Mouse (Mus musculus) ES-E14 (cell line): Measurements from ENCODE around the gene Ttll8. TPM values are rescaled to one million over a fixed set of nuclear protein-coding genes. Genes with fewer than 3 reads are reported as not detected.

Experiments used
- DNase-seq: peaks from one replicate; pipeline ENCODE4 v3.0.0-alpha.2; 2013; ENCODE audit warnings: low read depth, low spot score
- H3K27ac ChIP-seq: 2 replicates; pipeline ENCODE4 v1.5.1; 2012; ENCODE audit warnings: low read depth, mild to moderate bottlenecking, low read length, moderate library complexity, mixed read lengths; ENCODE audit not compliant: poor library complexity, insufficient read depth, severe bottlenecking
- H3K36me3 ChIP-seq: 2 replicates; pipeline ENCODE4 v1.6.1; 2012; ENCODE audit warnings: mild to moderate bottlenecking, low read length, moderate library complexity, mixed read lengths; ENCODE audit not compliant: control insufficient read depth, poor library complexity, insufficient read depth, severe bottlenecking
- H3K4me1 ChIP-seq, 2 experiments: fragments of 150-350 bp in 1 of 2; sonication (generic) in 1 of 2; 2 replicates each; pipeline ENCODE4 v1.6.1; 2012; ENCODE audit warnings: low read length in 2 of 2, mild to moderate bottlenecking in 1 of 2, mixed read lengths in 1 of 2; ENCODE audit not compliant: control insufficient read depth in 2 of 2, insufficient read depth in 2 of 2, poor library complexity in 1 of 2
- H3K4me3 ChIP-seq, 2 experiments: fragments of 150-350 bp in 1 of 2; sonication (generic) in 1 of 2; 2 replicates each; pipeline ENCODE4 v1.5.1; 2012; ENCODE audit warnings: low read length in 2 of 2, low read depth in 1 of 2, mild to moderate bottlenecking in 1 of 2, mixed read lengths in 1 of 2; ENCODE audit not compliant: insufficient read depth in 1 of 2, poor library complexity in 1 of 2, severe bottlenecking in 1 of 2
- H3K9ac ChIP-seq: 2 replicates; pipeline ENCODE4 v1.6.1; 2012; ENCODE audit warnings: low read depth, mild to moderate bottlenecking, low read length, mixed read lengths; ENCODE audit not compliant: poor library complexity, insufficient read depth, severe bottlenecking
- H3K9me3 ChIP-seq: fragments of 150-350 bp; sonication (generic); 2 replicates; pipeline ENCODE4 v1.6.1; 2012; ENCODE audit warnings: low read depth, mild to moderate bottlenecking, low read length; ENCODE audit not compliant: control insufficient read depth, insufficient read depth
- CHD2 ChIP-seq: IDR thresholded peaks from 2 replicates; pipeline ENCODE4 v1.6.1; 2014; ENCODE audit warnings: mild to moderate bottlenecking, low read depth, low read length, inconsistent platforms
- HCFC1 ChIP-seq: IDR thresholded peaks from 2 replicates; pipeline ENCODE4 v1.6.1; 2012; ENCODE audit warnings: low read length, inconsistent platforms, borderline replicate concordance; ENCODE audit not compliant: insufficient read depth
- MAFK ChIP-seq: IDR thresholded peaks from 2 replicates; pipeline ENCODE4 v1.6.1; 2014; ENCODE audit warnings: mild to moderate bottlenecking, low read depth, low read length, inconsistent platforms; ENCODE audit not compliant: insufficient read depth
- ZC3H11A ChIP-seq: IDR thresholded peaks from 2 replicates; pipeline ENCODE4 v1.6.1; 2012; ENCODE audit warnings: low read depth, mild to moderate bottlenecking, inconsistent platforms, low read length, borderline replicate concordance
- ZNF384 ChIP-seq: IDR thresholded peaks from 2 replicates; pipeline ENCODE4 v1.6.1; 2012; ENCODE audit warnings: low read depth, low read length, inconsistent platforms
- in situ Hi-C, 2 experiments: fragments of 600-800 bp; cut with MboI; formaldehyde crosslinking; loops; one replicate each; pipeline ENCODE4 v1.15.1; 2025; ENCODE audit warnings: low sequenced_read_pairs in 2 of 2, inconsistent platforms in 1 of 2; ENCODE audit not compliant: unreplicated experiment in 2 of 2
- total RNA-seq: library from RNA; depleted of rRNA; stranded (reverse); fragments of 300-350 nt; gene quantifications from 2 replicates; pipeline ENCODE4 v1.2.3, GENCODE M21; 2012

The Ttll8 gene
- total RNA-seq, 1 experiment: 0.13 TPM

DNA sequence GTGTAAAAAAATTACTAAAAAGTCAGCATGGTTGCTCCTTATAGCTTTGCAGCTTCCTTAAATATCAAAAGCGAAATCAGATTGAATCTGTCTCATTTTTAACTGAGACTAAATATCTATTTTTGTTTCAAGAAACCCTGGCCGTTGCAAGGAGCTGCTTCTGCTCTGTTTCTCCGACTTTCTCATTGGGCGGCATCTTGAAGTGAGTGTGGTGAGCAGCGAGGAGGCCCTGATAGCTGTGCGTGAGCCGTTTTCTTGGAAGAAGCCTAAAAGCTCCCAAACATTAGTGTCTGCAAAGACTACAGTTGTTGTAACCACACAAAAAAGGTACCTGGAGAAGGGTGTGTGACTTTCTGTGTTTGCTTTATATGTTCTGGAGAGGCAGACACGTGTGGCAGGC, 44.4 kb upstream of the Ttll8 start:
- in situ Hi-C loops: no loop called here
- TF ChIP-seq CHD2: no peak
- TF ChIP-seq ZC3H11A: no peak
- TF ChIP-seq MAFK: no peak
- no peak for TF ChIP-seq HCFC1
- no peak for TF ChIP-seq ZNF384
- H3K36me3 ChIP-seq: no peaks in the 10 kb centered on the region
- H3K4me1 ChIP-seq: no peaks in the 10 kb centered on the region
- H3K4me3 ChIP-seq: no peak overlapping the region
- no peaks in the 10 kb centered on the region for H3K9me3 ChIP-seq
- no peak for DNase-seq
- no peak overlapping the region for H3K27ac ChIP-seq
- H3K9ac ChIP-seq: no peak overlapping the region

- in situ Hi-C loops: no loop called here
- no peaks in the 10 kb centered on the region for H3K9me3 ChIP-seq
- H3K27ac ChIP-seq: no peak overlapping the region
- no peaks in the 10 kb centered on the region for H3K36me3 ChIP-seq
- no peak overlapping the region for H3K4me3 ChIP-seq
- no peak for TF ChIP-seq ZNF384
- TF ChIP-seq HCFC1: no peak
- no peak for TF ChIP-seq ZC3H11A
- no peak for TF ChIP-seq MAFK
- TF ChIP-seq CHD2: no peak
- no peak overlapping the region for H3K9ac ChIP-seq
- no peaks in the 10 kb centered on the region for H3K4me1 ChIP-seq
- DNase-seq: no peak
Observed at GRCm38 (mm10) chr15:88989236-88989635, 35.0 kb upstream of the Ttll8 start.

GRCm38 (mm10) chr15:88982534-88983079, 28.4 kb upstream of the Ttll8 start, which contains the start of gene Mov10l1:
TSS of gene Mov10l1 (plus strand) at chr15:88982909.
- DNase-seq: peak; percentile 49
- in situ Hi-C loops: no loop called here
- no peak within 1 kb of the TSS for H3K27ac ChIP-seq
- peak within 1 kb of the TSS; percentile 21 to 38; a peak in 3 of 4 replicates for H3K4me3 ChIP-seq
- TF ChIP-seq CHD2: 0 out of 2 replicates have a peak, but pooled peaks have one; percentile 23
- TF ChIP-seq MAFK: no peak
- no peak for TF ChIP-seq HCFC1
- H3K4me1 ChIP-seq: no peaks in the 10 kb centered on the region
- H3K36me3 ChIP-seq: no peaks in the 10 kb centered on the region
- no peak within 1 kb of the TSS for H3K9ac ChIP-seq
- no peaks in the 10 kb centered on the region for H3K9me3 ChIP-seq

DNA sequence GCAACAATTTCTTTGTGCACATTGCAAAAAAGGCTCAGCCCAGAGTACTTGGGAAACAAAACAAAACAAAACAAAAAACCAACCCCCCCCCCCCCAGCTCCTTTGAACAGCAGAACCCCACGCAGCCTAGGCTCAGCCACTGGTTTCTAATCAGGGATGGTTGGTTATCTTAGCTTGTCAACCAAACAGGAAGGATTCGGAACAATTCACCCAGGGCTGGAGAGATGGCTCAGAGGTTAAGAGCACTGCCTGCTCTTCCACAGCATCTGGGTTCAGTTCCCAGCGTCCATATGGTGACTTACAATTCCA, 24.9 kb upstream of the Ttll8 start:
- no peak overlapping the region for H3K4me3 ChIP-seq
- no peak overlapping the region for H3K27ac ChIP-seq
- TF ChIP-seq ZNF384: no peak
- TF ChIP-seq CHD2: no peak
- no peak for TF ChIP-seq HCFC1
- no peak for TF ChIP-seq MAFK
- TF ChIP-seq ZC3H11A: no peak

More for the DNA sequence above, 24.9 kb upstream of the Ttll8 start:
- Histone ChIP-seq H3K9ac (no peak overlapping the region), H3K36me3 (no peaks in the 10 kb centered on the region), H3K9me3 (no peaks in the 10 kb centered on the region), H3K4me1 (no peaks in the 10 kb centered on the region)
- in situ Hi-C loops: no loop called here
- DNase-seq: no peak
